Mouse (Mus musculus): ENCODE measurements around the gene Ecpas.

The Ecpas gene

GRCm38 (mm10) chr4:58912629-58913335, at the start of gene Ecpas:
TSS of gene Ecpas (minus strand) at chr4:58912749.
- peak in 1 of 2 experiments; percentile 52 for DNase-seq (ENCODE audit: low read depth in 1 of 2, low spot score in 2 of 2)

- no peak for DNase-seq (ENCODE audit: low read depth in 1 of 2, low spot score in 2 of 2)
Observed at GRCm38 (mm10) chr4:58961719-58962118, 49.2 kb upstream of the Ecpas start.

GRCm38 (mm10) chr4:58952630-58953029, 40.1 kb upstream of the Ecpas start:
- no peak for DNase-seq (ENCODE audit: low read depth in 1 of 2, low spot score in 2 of 2)

- no peak for DNase-seq (ENCODE audit: low read depth in 1 of 2, low spot score in 2 of 2)
Observed at GRCm38 (mm10) chr4:58948391-58948790, 35.8 kb upstream of the Ecpas start.

GRCm38 (mm10) chr4:58944695-58945094, 32.1 kb upstream of the Ecpas start:
- DNase-seq (ENCODE audit: low read depth in 1 of 2, low spot score in 2 of 2), result no peak

- no peak for DNase-seq (ENCODE audit: low read depth in 1 of 2, low spot score in 2 of 2)
Observed at GRCm38 (mm10) chr4:58944206-58944553, 31.6 kb upstream of the Ecpas start.

GRCm38 (mm10) chr4:58943420-58944205, 31.1 kb upstream of the Ecpas start, which contains the start of gene Zkscan16:
TSS of gene Zkscan16 (plus strand) at chr4:58943628.
- no peak for DNase-seq (ENCODE audit: low read depth in 1 of 2, low spot score in 2 of 2)

GRCm38 (mm10) chr4:58942942-58943341, 30.4 kb upstream of the Ecpas start:
- DNase-seq (ENCODE audit: low read depth in 1 of 2, low spot score in 2 of 2), result no peak

GRCm38 (mm10) chr4:58941638-58942037, 29.1 kb upstream of the Ecpas start:
- DNase-seq (ENCODE audit: low read depth in 1 of 2, low spot score in 2 of 2), result no peak

- DNase-seq (ENCODE audit: low read depth in 1 of 2, low spot score in 2 of 2), result no peak
Observed at GRCm38 (mm10) chr4:58935846-58936245, 23.3 kb upstream of the Ecpas start.

GRCm38 (mm10) chr4:58934746-58935476, 22.4 kb upstream of the Ecpas start:
- DNase-seq (ENCODE audit: low read depth in 1 of 2, low spot score in 2 of 2), result no peak

- no peak for DNase-seq (ENCODE audit: low read depth in 1 of 2, low spot score in 2 of 2)
Observed at GRCm38 (mm10) chr4:58934308-58934707, 21.8 kb upstream of the Ecpas start.

- no peak for DNase-seq (ENCODE audit: low read depth in 1 of 2, low spot score in 2 of 2)
Observed at GRCm38 (mm10) chr4:58932541-58932940, 20.0 kb upstream of the Ecpas start.

GRCm38 (mm10) chr4:58927661-58928060, 15.1 kb upstream of the Ecpas start:
- no peak for DNase-seq (ENCODE audit: low read depth in 1 of 2, low spot score in 2 of 2)

GRCm38 (mm10) chr4:58926120-58926519, 13.6 kb upstream of the Ecpas start:
- no peak for DNase-seq (ENCODE audit: low read depth in 1 of 2, low spot score in 2 of 2)

- no peak for DNase-seq (ENCODE audit: low read depth in 1 of 2, low spot score in 2 of 2)
Observed at GRCm38 (mm10) chr4:58925664-58926063, 13.1 kb upstream of the Ecpas start.

- DNase-seq (ENCODE audit: low read depth in 1 of 2, low spot score in 2 of 2), result no peak
Observed at GRCm38 (mm10) chr4:58923933-58924332, 11.4 kb upstream of the Ecpas start.

- no peak for DNase-seq (ENCODE audit: low read depth in 1 of 2, low spot score in 2 of 2)
Observed at GRCm38 (mm10) chr4:58915081-58915826, 2.7 kb upstream of the Ecpas start.

GRCm38 (mm10) chr4:58913336-58914026, 932 bp upstream of the Ecpas start:
- no peak for DNase-seq (ENCODE audit: low read depth in 1 of 2, low spot score in 2 of 2)

- DNase-seq (ENCODE audit: low read depth in 1 of 2, low spot score in 2 of 2), result peak in 1 of 2 experiments; percentile 19
Observed at GRCm38 (mm10) chr4:58911831-58912628, 519 bp downstream of the Ecpas start.

Measured in monocyte, adult 2 months (primary cell).